Mouse (Mus musculus): ENCODE data around the gene Il23a.

- TF ChIP-seq CTCF (IDR thresholded peaks at IDR 0.05; ENCODE audit: insufficient read depth, low read length) (no peak), POLR2A (IDR thresholded peaks at IDR 0.05; ENCODE audit: borderline replicate concordance, extremely low read depth, low read depth, low read length) (no peak)
These were observed 27.7 kb downstream of the Il23a start for GRCm38 (mm10) chr10:128270866-128271265.

All from lung, adult 2 months (tissue).